Mouse (Mus musculus) testis, adult 2 months (tissue): ENCODE measurements around the gene Gm11099.

ENCODE experiments used
- CTCF ChIP-seq: fragments of 200-500 bp; IDR thresholded peaks from 2 replicates; pipeline ENCODE4 v1.5.1; 2012; ENCODE audit warnings: low read depth, mild to moderate bottlenecking, inconsistent platforms, low read length, moderate library complexity; ENCODE audit not compliant: control insufficient read depth, insufficient read depth, insufficient replicate concordance
- POLR2A ChIP-seq: fragments of 200-500 bp; IDR thresholded peaks from 2 replicates; pipeline ENCODE4 v1.6.1; 2012; ENCODE audit warnings: low read depth, mild to moderate bottlenecking, inconsistent platforms, low read length, moderate library complexity; ENCODE audit not compliant: control insufficient read depth

DNA sequence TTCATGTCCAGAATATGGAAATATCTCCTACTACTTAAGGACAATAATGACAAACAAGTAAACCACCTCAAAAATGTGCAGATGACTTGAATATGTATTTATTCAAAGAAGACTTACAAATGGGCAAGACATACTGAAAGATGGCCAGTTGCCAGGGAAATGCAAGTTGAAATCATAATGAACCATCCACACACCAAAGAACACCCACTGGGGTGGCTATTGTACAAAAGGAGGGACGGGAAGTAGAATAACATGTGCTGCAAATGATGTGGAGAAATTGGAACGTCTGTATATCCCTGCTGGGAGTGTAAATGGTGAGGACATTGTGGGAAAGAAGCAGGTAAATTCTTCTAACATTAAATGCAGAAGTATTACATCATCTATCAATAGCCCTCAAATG, 46.3 kb upstream of the Gm11099 start:
- TF ChIP-seq CTCF (no peak), POLR2A (no peak)
